Mouse (Mus musculus) neural tube, embryonic 11.5 days (tissue): ENCODE results near the gene Faap20. TPM values are rescaled to one million over a fixed set of nuclear protein-coding genes. Genes with fewer than 3 reads are reported as not detected.
A peak's percentile ranks its signal among the peaks of the same experiment; 100 is the strongest.

Experiments
- ATAC-seq: fragments of 200-750 bp; cut with Nextera tagmentation; 2 replicates; pipeline ENCODE4 v1.8.0; 2017; ENCODE audit warnings: moderate number of reproducible peaks, mild to moderate bottlenecking, moderate TSS enrichment, moderate library complexity; ENCODE audit not compliant: insufficient read depth, low FRiP score, low TSS enrichment
- DNase-seq: peaks from one replicate; pipeline ENCODE4 v3.0.0-alpha.2; 2015; ENCODE audit warnings: low spot score
- H3K27ac ChIP-seq: fragments of 300-500 bp; sonication (generic); 2 replicates; pipeline ENCODE4 v1.5.1; 2014; ENCODE audit warnings: low read depth, mild to moderate bottlenecking, low read length
- H3K27me3 ChIP-seq: fragments of 300-500 bp; sonication (generic); 2 replicates; pipeline ENCODE4 v1.6.1; 2014; ENCODE audit warnings: mild to moderate bottlenecking, low read length, mixed read lengths; ENCODE audit not compliant: control insufficient read depth, insufficient read depth
- H3K36me3 ChIP-seq: fragments of 300-500 bp; sonication (generic); 2 replicates; pipeline ENCODE4 v1.6.1; 2014; ENCODE audit warnings: mild to moderate bottlenecking, low read length, moderate library complexity, mixed read lengths; ENCODE audit not compliant: control insufficient read depth, insufficient read depth
- H3K4me1 ChIP-seq: fragments of 300-500 bp; sonication (generic); 2 replicates; pipeline ENCODE4 v1.6.1; 2014; ENCODE audit warnings: low read length, mixed read lengths; ENCODE audit not compliant: control insufficient read depth, insufficient read depth
- H3K4me2 ChIP-seq: fragments of 300-500 bp; sonication (generic); 2 replicates; pipeline ENCODE4 v1.6.1; 2014; ENCODE audit warnings: low read depth, mild to moderate bottlenecking, moderate library complexity
- H3K4me3 ChIP-seq: fragments of 300-500 bp; sonication (generic); 2 replicates; pipeline ENCODE4 v1.5.1; 2014; ENCODE audit warnings: low read depth, low read length
- H3K9ac ChIP-seq: fragments of 300-500 bp; sonication (generic); 2 replicates; pipeline ENCODE4 v1.6.1; 2014; ENCODE audit warnings: mild to moderate bottlenecking, low read length
- H3K9me3 ChIP-seq: fragments of 300-500 bp; sonication (generic); 2 replicates; pipeline ENCODE4 v1.6.1; 2016; ENCODE audit warnings: low read length; ENCODE audit not compliant: control insufficient read depth
- WGBS: fragments of 180-500 bp; shearing (Covaris S2); extraction: QIAGEN DNeasy Blood & Tissue Kit; methylation state at CpG from one replicate; pipeline ENCODE4 v1.1.7; 2014; 5-methylcytosine and 5-hydroxymethylcytosine counted together
- polyA plus RNA-seq: library from polyadenylated mRNA; unstranded; fragments of >200 nt; fragmentation: Nextera tagmentation; extraction: Ambion mirVana; gene quantifications from 2 replicates; pipeline ENCODE4 v1.2.1, GENCODE M21; 2014

The Faap20 gene
- polyA plus RNA-seq, 1 experiment from 2014 or later = 96.6 TPM

- no peaks in the 10 kb centered on the region for H3K36me3 ChIP-seq
- ATAC-seq (no peak), DNase-seq (no peak)
- H3K4me1 ChIP-seq = 0 out of 2 replicates have a peak, but pooled peaks cover 7% of the 10 kb centered on the region
- H3K9ac ChIP-seq = no peak overlapping the region
- H3K4me2 ChIP-seq = no peak overlapping the region
- WGBS = 75% methylated on average over 5 of the region's 5 CpGs
- H3K27me3 ChIP-seq = no peaks in the 10 kb centered on the region
- no peak overlapping the region for H3K4me3 ChIP-seq
- no peak overlapping the region for H3K27ac ChIP-seq
- no peaks in the 10 kb centered on the region for H3K9me3 ChIP-seq
These were observed 23.7 kb upstream of the Faap20 start for GRCm38 (mm10) chr4:155225918-155226317.

GRCm38 (mm10) chr4:155227986-155228385 is 21.6 kb upstream of the Faap20 start:
- DNase-seq (no peak), ATAC-seq (no peak)
- Histone ChIP-seq H3K4me3 (no peak overlapping the region), H3K27me3 (no peaks in the 10 kb centered on the region), H3K27ac (no peak overlapping the region), H3K4me1 (0 out of 2 replicates have a peak, but pooled peaks cover 4% of the 10 kb centered on the region), H3K4me2 (no peak overlapping the region), H3K36me3 (no peaks in the 10 kb centered on the region), H3K9ac (no peak overlapping the region), H3K9me3 (no peaks in the 10 kb centered on the region)
- 95% methylated on average over 4 of the region's 4 CpGs for WGBS

DNA sequence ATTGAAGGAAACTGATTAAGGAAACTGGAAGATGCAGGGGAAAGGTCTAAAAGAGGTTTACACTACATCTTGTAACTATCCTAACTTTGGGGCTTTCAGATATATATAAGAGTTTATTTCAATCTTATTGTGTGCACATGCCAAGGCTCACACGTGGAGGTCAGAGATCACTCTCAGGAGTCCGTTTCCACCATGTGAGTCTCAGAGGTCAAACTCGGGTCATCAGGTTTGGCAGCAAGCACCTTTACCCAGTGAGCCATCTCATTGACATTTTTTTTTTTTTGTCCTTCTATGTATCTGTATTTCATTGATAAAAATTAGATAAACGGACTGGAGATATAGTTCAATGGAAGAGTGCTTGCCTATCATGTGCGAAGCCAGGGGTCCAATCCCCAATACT is 21.1 kb upstream of the Faap20 start:
- Histone ChIP-seq H3K4me3 (no peak overlapping the region), H3K9me3 (no peaks in the 10 kb centered on the region), H3K4me1 (peaks cover 7% of the 10 kb centered on the region; the same call in 1 of the 2 replicates), H3K27me3 (no peaks in the 10 kb centered on the region), H3K36me3 (no peaks in the 10 kb centered on the region), H3K9ac (no peak overlapping the region), H3K27ac (no peak overlapping the region), H3K4me2 (no peak overlapping the region)
- no peak for DNase-seq
- ATAC-seq = no peak
- 82% methylated on average over 5 of the region's 5 CpGs for WGBS

GRCm38 (mm10) chr4:155233878-155234277 is 15.7 kb upstream of the Faap20 start:
- 21% methylated on average over 10 of the region's 10 CpGs for WGBS
- Histone ChIP-seq H3K27me3 (no peaks in the 10 kb centered on the region), H3K9ac (no peak overlapping the region), H3K4me3 (no peak overlapping the region), H3K4me2 (no peak overlapping the region), H3K27ac (no peak overlapping the region), H3K4me1 (peaks cover 24% of the 10 kb centered on the region), H3K9me3 (no peaks in the 10 kb centered on the region), H3K36me3 (no peaks in the 10 kb centered on the region)
- DNase-seq (peak; percentile 28), ATAC-seq (peak; percentile 39; the same call in 1 of the 2 replicates)

DNA sequence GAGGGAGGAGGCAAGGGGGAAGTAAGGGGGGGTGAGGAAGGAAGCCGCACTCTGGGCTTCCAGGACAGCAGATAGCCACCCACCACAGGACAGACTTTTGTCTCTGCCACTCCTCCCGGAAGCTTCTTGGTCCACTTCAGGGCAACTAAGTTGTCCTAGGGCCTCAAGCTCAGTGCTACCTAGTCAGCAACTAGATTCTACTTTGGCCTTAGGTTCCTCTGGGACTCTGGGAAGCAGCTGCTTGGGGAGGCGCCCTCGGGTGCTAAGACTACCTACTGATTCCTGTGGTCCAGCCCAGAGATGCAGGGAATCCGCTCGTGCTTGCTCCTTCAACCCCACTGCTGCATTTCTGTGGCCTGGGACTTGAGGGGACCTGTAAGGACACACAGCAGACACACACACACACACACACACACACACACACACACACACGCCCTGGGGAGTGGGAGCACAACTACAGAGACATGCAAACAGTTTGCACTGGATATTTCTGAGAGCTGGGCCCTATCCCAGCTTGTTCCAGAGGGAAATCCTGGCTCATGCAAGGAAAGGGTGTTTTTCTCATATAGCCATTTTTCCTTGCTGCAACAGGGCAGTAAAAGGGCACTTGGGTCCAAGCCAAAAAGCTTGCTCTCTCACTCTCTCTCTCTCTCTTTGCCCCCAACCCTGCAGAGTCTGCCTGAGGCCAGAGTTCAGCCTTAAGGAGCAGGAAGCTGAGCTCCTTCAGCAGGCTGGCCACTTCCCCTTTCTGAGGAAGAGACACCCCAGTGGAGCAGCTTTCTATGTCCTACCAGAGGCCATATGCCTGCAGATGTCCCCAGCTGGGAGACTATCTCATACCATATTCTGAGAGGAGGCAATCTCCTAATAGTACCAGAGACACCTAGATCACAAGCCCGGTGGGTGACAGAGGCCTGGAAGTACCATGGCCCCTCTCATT is 15.0 kb upstream of the Faap20 start:
- Histone ChIP-seq H3K4me1 (peaks cover 24% of the 10 kb centered on the region), H3K4me3 (no peak overlapping the region), H3K4me2 (no peak overlapping the region), H3K27me3 (no peaks in the 10 kb centered on the region), H3K36me3 (no peaks in the 10 kb centered on the region), H3K9me3 (no peaks in the 10 kb centered on the region), H3K9ac (peak overlapping the region; percentile 54; the same call in 1 of the 2 replicates), H3K27ac (peak overlapping the region; percentile 84)
- ATAC-seq = 0 out of 2 replicates have a peak, but pooled peaks have one; percentile 14
- WGBS = 77% methylated on average over 8 of the region's 8 CpGs
- peak; percentile 34 for DNase-seq

GRCm38 (mm10) chr4:155235311-155236119 is 14.1 kb upstream of the Faap20 start:
- no peaks in the 10 kb centered on the region for H3K9me3 ChIP-seq
- peak overlapping the region; percentile 27 for H3K4me2 ChIP-seq
- H3K27me3 ChIP-seq = no peaks in the 10 kb centered on the region
- H3K27ac ChIP-seq = peak overlapping the region; percentile 84
- peak overlapping the region; percentile 54 for H3K9ac ChIP-seq
- no peaks in the 10 kb centered on the region for H3K36me3 ChIP-seq
- H3K4me1 ChIP-seq = peaks cover 24% of the 10 kb centered on the region
- H3K4me3 ChIP-seq = no peak overlapping the region
- ATAC-seq = peak; percentile 69
- peak; percentile 84 for DNase-seq
- 32% methylated on average over 18 of the region's 18 CpGs for WGBS

DNA sequence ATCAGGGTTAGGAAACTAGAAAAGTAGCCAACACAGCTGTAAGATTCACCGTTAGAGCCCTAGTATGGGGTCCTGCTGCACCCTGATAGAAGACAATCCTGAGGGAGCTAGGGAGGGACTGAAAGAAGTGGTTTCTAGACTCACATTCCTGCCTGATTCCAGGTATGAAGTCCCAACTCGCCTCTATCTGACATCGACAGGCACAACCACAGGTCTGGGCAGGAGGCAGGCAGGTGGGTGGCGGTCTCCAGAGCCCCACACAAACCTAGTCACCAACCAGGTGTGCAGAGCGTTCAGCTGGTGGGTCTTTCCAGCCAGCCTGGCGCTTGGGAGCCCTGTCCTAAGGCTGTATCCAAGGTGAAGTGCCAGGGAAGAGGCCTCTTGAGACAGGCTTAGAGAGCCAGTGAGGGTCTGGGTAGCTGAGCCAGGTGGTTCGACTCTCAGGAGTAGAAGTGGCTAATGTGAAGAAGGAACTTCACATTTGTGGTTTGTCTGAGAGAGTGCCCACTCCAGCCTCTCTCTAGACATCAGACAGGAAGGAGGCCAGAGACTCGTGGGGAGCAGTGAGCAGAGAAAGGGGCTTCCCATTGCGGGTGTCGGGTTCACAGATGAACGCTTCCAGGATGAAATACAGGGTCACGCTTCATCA is 12.7 kb upstream of the Faap20 start:
- no peak for DNase-seq
- Histone ChIP-seq H3K27me3 (no peaks in the 10 kb centered on the region), H3K36me3 (no peaks in the 10 kb centered on the region), H3K4me1 (peaks cover 24% of the 10 kb centered on the region), H3K4me3 (no peak overlapping the region), H3K9me3 (no peaks in the 10 kb centered on the region), H3K9ac (no peak overlapping the region), H3K4me2 (no peak overlapping the region), H3K27ac (no peak overlapping the region)
- ATAC-seq = no peak
- WGBS = 73% methylated on average over 12 of the region's 12 CpGs

DNA sequence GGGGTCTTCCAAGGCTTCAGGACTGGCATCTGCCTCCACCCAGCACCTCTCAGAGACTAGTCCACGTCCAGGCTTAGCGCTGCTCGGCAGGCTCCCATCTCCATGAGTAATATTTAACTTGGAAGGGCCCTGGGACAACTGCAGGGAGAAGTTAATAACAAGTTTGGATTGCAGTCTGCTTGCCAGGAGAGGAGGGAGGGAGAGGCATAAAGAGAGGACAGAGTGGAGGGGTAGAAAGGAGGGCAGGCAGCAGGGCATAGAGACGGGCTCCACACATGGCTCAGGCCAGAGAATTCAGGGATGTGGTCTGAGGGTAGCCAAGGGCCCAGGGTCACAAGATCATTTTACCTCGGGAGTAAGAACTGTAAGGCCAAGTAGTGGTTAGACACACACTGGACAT is 11.3 kb upstream of the Faap20 start:
- H3K4me3 ChIP-seq = no peak overlapping the region
- H3K36me3 ChIP-seq = no peaks in the 10 kb centered on the region
- H3K9ac ChIP-seq = no peak overlapping the region

More for the DNA sequence above, 11.3 kb upstream of the Faap20 start:
- H3K9me3 ChIP-seq = no peaks in the 10 kb centered on the region
- WGBS = 68% methylated on average over 5 of the region's 5 CpGs
- H3K27me3 ChIP-seq = no peaks in the 10 kb centered on the region
- no peak overlapping the region for H3K4me2 ChIP-seq
- peaks cover 23% of the 10 kb centered on the region for H3K4me1 ChIP-seq
- ATAC-seq = no peak
- DNase-seq = no peak
- no peak overlapping the region for H3K27ac ChIP-seq
